Mouse (Mus musculus): ENCODE data around the gene Glt6d1.

DNA sequence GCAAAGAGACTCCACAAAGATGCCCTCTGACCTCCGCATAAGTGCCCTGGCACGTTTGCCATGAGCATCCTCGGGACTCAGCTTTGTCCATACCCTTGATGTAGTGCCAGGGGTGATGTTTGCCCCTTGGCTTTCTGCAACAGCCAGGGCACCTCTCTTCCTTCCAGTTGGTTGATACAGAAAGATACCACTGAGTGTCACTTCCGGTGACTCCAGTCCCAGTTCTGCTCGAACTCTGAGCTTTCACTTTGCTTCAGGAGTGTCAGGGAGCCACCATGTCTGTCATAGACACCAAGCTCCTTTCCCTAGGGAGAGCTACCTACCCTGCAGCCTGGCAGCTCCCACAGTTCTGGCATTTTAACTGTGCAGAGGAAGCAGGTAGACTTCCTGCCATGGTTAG, 38.4 kb upstream of the Glt6d1 start:
- TF ChIP-seq CTCF (IDR thresholded peaks at IDR 0.05; ENCODE audit: low read depth, low read length) (no peak), POLR2A (IDR thresholded peaks at IDR 0.05; ENCODE audit: borderline replicate concordance, low read depth, low read length) (no peak)

Measured in bone marrow macrophage, adult 2 months (primary cell).